Mouse (Mus musculus): ENCODE data around the gene Rps6ka1.
"Not testable (repeated sequence)": the region's sequence is repeated elsewhere in the genome, so short reads cannot be mapped to it uniquely, and the experiment has no call there.

The Rps6ka1 gene

GRCm38 (mm10) chr4:133887672-133888453, at the start of gene Rps6ka1:
Gene Rps6ka1 (minus strand): TSS chr4:133887797.
- in situ Hi-C loops (cut with MboI) = no loop called here

GRCm38 (mm10) chr4:133931785-133932184, 44.2 kb upstream of the Rps6ka1 start:
- in situ Hi-C loops (cut with MboI) = no loop called here

- in situ Hi-C loops (cut with MboI) = no loop called here
These were observed 43.8 kb upstream of the Rps6ka1 start for GRCm38 (mm10) chr4:133931349-133931748.

GRCm38 (mm10) chr4:133929278-133929670, 41.7 kb upstream of the Rps6ka1 start:
- in situ Hi-C loops (cut with MboI) = no loop called here

GRCm38 (mm10) chr4:133928576-133929277, 41.1 kb upstream of the Rps6ka1 start:
- in situ Hi-C loops (cut with MboI) = no loop called here

GRCm38 (mm10) chr4:133925204-133925603, 37.6 kb upstream of the Rps6ka1 start:
- in situ Hi-C loops (cut with MboI) = no loop called here

GRCm38 (mm10) chr4:133923743-133924142, 36.1 kb upstream of the Rps6ka1 start:
- in situ Hi-C loops (cut with MboI) = no loop called here

- in situ Hi-C loops (cut with MboI) = not testable (repeated sequence)
These were observed 30.7 kb upstream of the Rps6ka1 start for GRCm38 (mm10) chr4:133918093-133918825.

- in situ Hi-C loops (cut with MboI) = no loop called here
These were observed 24.4 kb upstream of the Rps6ka1 start for GRCm38 (mm10) chr4:133911983-133912382.

- in situ Hi-C loops (cut with MboI) = no loop called here
These were observed 22.9 kb upstream of the Rps6ka1 start for GRCm38 (mm10) chr4:133910236-133911211.

GRCm38 (mm10) chr4:133908051-133908450, 20.5 kb upstream of the Rps6ka1 start:
- in situ Hi-C loops (cut with MboI) = no loop called here

- in situ Hi-C loops (cut with MboI) = no loop called here
These were observed 19.5 kb upstream of the Rps6ka1 start for GRCm38 (mm10) chr4:133907086-133907485.

- in situ Hi-C loops (cut with MboI) = not testable (repeated sequence)
These were observed 18.7 kb upstream of the Rps6ka1 start for GRCm38 (mm10) chr4:133906336-133906735.

GRCm38 (mm10) chr4:133905167-133905566, 17.6 kb upstream of the Rps6ka1 start:
- in situ Hi-C loops (cut with MboI) = no loop called here

GRCm38 (mm10) chr4:133904326-133904725, 16.7 kb upstream of the Rps6ka1 start:
- in situ Hi-C loops (cut with MboI) = no loop called here

- in situ Hi-C loops (cut with MboI) = no loop called here
These were observed 15.8 kb upstream of the Rps6ka1 start for GRCm38 (mm10) chr4:133903372-133903771.

GRCm38 (mm10) chr4:133902510-133902909, 14.9 kb upstream of the Rps6ka1 start:
- in situ Hi-C loops (cut with MboI) = no loop called here

GRCm38 (mm10) chr4:133900887-133901286, 13.3 kb upstream of the Rps6ka1 start:
- in situ Hi-C loops (cut with MboI) = no loop called here

- in situ Hi-C loops (cut with MboI) = no loop called here
These were observed 12.8 kb upstream of the Rps6ka1 start for GRCm38 (mm10) chr4:133900352-133900751.

GRCm38 (mm10) chr4:133899241-133899800, 11.7 kb upstream of the Rps6ka1 start:
- in situ Hi-C loops (cut with MboI) = no loop called here

GRCm38 (mm10) chr4:133898151-133898550, 10.6 kb upstream of the Rps6ka1 start:
- in situ Hi-C loops (cut with MboI) = no loop called here
